Mouse (Mus musculus): ENCODE measurements around the gene Itprip. TPM values are rescaled to one million over a fixed set of nuclear protein-coding genes. Genes with fewer than 3 reads are reported as not detected.

Gene Itprip
- polyA plus RNA-seq, 2 experiments = 2.0 to 2.2 TPM

DNA sequence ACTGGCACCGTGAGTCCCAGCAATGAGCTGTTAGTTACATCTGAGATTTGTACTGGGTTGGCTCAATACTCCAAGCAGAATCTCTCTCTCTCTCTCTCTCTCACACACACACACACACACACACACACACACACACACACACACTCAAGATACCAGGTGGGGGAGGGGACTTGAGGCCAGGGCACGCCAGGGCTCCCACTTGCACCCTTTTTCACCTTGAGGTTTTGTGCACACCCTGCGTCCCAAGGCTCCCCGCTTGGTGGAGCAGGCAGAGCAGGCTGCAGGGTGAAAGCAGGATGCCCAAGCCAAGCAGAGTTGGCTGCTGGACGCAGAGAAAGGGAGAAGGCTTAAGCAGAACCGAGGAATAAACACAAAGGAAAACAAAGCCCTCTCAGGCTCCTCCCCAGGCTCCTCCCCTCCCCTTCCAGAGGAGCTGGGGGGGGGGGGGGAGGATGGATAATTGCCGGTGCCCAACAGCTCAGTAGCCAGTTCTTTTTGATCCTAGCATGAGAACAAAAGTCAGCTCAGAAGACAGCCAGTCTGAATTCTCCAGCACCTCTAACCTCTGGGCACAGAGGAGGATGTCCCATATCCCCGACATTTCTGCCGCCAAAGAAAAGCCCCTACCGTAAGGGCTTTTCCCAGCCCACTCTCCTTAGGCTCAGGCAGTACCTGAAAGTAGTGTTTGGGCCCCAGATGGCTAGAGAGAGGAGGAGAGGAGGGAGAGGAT lies 9.5 kb downstream of the Itprip start:
- Histone ChIP-seq H3K4me3 (ENCODE audit: insufficient read depth in 1 of 2, low read depth in 2 of 2, low read length in 2 of 2) (no peak overlapping the region), H3K36me3 (replicated peaks; ENCODE audit: control insufficient read depth, insufficient read depth, low read depth) (no peaks in the 10 kb centered on the region), H3K27me3 (ENCODE audit: control insufficient read depth, insufficient read depth, low read length) (no peaks in the 10 kb centered on the region), H3K4me2 (ENCODE audit: low read depth) (peak overlapping the region; percentile 39), H3K4me1 (replicated peaks; ENCODE audit: control insufficient read depth in 2 of 2, insufficient read depth in 2 of 2, low read length in 1 of 2) (peaks cover 19 to 34% of the 10 kb centered on the region in 2 experiments), H3K27ac (no peak overlapping the region), H3K9ac (replicated peaks) (peak overlapping the region; percentile 13; the same call in 1 of the 2 replicates), H3K9me3 (ENCODE audit: control insufficient read depth, low read length) (no peaks in the 10 kb centered on the region)
- 0 out of 2 replicates have a peak, but pooled peaks have one; percentile 17 for ATAC-seq (ENCODE audit: insufficient read depth)
- 20% methylated on average over 10 of the region's 10 CpGs for WGBS (ENCODE audit: insufficient replicate concordance)
- TF ChIP-seq CTCF (IDR thresholded peaks at IDR 0.05; ENCODE audit: low read depth) (no peak), EP300 (IDR thresholded peaks at IDR 0.05; ENCODE audit: low read depth) (no peak)
- no peak for DNase-seq (ENCODE audit: low read depth in 3 of 3, low spot score in 3 of 3)

DNA sequence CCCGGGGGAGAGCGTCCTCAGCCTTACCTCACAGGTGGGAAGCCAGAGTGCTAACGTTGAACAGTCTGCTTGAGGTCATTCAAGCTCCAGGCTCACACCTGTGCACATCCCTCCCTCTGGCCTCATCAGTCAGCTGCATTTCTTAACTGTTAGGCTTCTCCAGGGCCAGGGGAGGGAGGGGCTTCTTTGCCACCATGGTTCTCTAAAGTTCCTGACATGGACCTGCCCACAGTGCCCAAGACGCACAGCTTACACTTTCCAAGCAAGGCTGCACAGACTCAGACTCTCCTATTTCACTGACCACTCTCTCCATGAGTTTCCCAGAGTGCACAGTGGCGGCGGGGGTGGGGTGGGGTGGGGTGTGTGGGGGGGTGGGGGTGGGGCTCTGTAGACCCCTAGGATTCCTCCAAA lies 10.1 kb downstream of the Itprip start:
- H3K27ac ChIP-seq = no peak overlapping the region
- no peaks in the 10 kb centered on the region for H3K27me3 ChIP-seq (ENCODE audit: control insufficient read depth, insufficient read depth, low read length)
- peak overlapping the region; percentile 22 for H3K4me2 ChIP-seq (ENCODE audit: low read depth)
- no peak for DNase-seq (ENCODE audit: low read depth in 3 of 3, low spot score in 3 of 3)
- no peak overlapping the region for H3K9ac ChIP-seq (replicated peaks)
- no peaks in the 10 kb centered on the region for H3K36me3 ChIP-seq (replicated peaks; ENCODE audit: control insufficient read depth, insufficient read depth, low read depth)
- no peak for ATAC-seq (ENCODE audit: insufficient read depth)
- WGBS (ENCODE audit: insufficient replicate concordance) = 26% methylated on average over 6 of the region's 6 CpGs
- H3K4me1 ChIP-seq (replicated peaks; ENCODE audit: control insufficient read depth in 2 of 2, insufficient read depth in 2 of 2, low read length in 1 of 2) = peaks cover 19 to 34% of the 10 kb centered on the region in 2 experiments
- H3K4me3 ChIP-seq (ENCODE audit: insufficient read depth in 1 of 2, low read depth in 2 of 2, low read length in 2 of 2) = no peak overlapping the region
- TF ChIP-seq CTCF (IDR thresholded peaks at IDR 0.05; ENCODE audit: low read depth) (no peak), EP300 (IDR thresholded peaks at IDR 0.05; ENCODE audit: low read depth) (no peak)
- H3K9me3 ChIP-seq (ENCODE audit: control insufficient read depth, low read length) = no peaks in the 10 kb centered on the region

DNA sequence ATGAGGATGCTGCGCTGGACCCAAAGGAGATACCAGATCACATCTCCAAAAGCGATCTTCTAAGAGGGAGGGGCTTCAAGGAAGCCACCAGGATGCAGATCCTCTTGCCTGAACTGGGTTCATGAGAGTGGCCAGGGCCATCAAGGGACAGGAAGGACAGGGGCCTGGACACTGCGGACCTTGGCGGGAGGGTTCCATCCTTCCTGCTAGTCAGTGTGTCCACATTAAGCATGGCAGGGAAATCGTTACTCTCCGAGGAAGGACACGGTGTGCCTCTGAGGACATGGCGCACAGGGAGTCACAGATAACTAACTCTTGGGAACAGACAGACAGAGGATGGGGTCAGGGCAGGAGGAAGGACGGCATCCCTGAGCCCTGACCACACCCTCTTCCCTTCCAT lies 11.5 kb downstream of the Itprip start:
- no peak for TF ChIP-seq EP300 (IDR thresholded peaks at IDR 0.05; ENCODE audit: low read depth)
- TF ChIP-seq CTCF (IDR thresholded peaks at IDR 0.05; ENCODE audit: low read depth) = no peak
- no peak overlapping the region for H3K4me3 ChIP-seq (ENCODE audit: insufficient read depth in 1 of 2, low read depth in 2 of 2, low read length in 2 of 2)
- no peaks in the 10 kb centered on the region for H3K36me3 ChIP-seq (replicated peaks; ENCODE audit: control insufficient read depth, insufficient read depth, low read depth)
- H3K27ac ChIP-seq = no peak overlapping the region
- no peak for ATAC-seq (ENCODE audit: insufficient read depth)
- H3K4me1 ChIP-seq (replicated peaks; ENCODE audit: control insufficient read depth in 2 of 2, insufficient read depth in 2 of 2, low read length in 1 of 2) = peaks cover 19 to 34% of the 10 kb centered on the region in 2 experiments
- WGBS (ENCODE audit: insufficient replicate concordance) = 79% methylated on average over 9 of the region's 9 CpGs
- no peaks in the 10 kb centered on the region for H3K27me3 ChIP-seq (ENCODE audit: control insufficient read depth, insufficient read depth, low read length)
- H3K9ac ChIP-seq (replicated peaks) = no peak overlapping the region
- DNase-seq (ENCODE audit: low read depth in 3 of 3, low spot score in 3 of 3) = no peak
- no peak overlapping the region for H3K4me2 ChIP-seq (ENCODE audit: low read depth)
- no peaks in the 10 kb centered on the region for H3K9me3 ChIP-seq (ENCODE audit: control insufficient read depth, low read length)

DNA sequence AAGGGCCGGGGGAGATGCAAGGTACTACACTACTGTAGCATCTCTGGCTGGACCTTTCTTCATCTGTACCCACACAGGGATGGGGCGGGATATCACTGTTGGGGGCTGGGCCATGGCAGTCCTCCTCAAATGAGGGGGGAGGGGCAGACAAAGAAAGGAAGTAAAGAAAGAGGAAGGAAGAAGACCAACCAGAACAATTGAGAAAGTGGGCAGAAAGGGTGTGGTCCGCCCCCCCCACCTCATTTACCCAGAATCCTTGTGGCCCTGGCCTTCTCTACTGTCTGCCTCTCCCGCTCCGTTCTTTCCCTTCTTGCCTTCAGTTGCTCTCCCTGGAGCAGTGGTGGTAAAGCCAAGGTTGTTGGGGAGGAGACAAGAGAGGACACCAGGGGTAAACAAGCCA lies 13.5 kb downstream of the Itprip start:
- TF ChIP-seq CTCF (IDR thresholded peaks at IDR 0.05; ENCODE audit: low read depth) (no peak), EP300 (IDR thresholded peaks at IDR 0.05; ENCODE audit: low read depth) (no peak)
- H3K36me3 ChIP-seq (replicated peaks; ENCODE audit: control insufficient read depth, insufficient read depth, low read depth) = no peaks in the 10 kb centered on the region
- H3K4me1 ChIP-seq (replicated peaks; ENCODE audit: control insufficient read depth in 2 of 2, insufficient read depth in 2 of 2, low read length in 1 of 2) = peaks cover 16 to 30% of the 10 kb centered on the region in 2 experiments
- 59% methylated on average over 5 of the region's 5 CpGs for WGBS (ENCODE audit: insufficient replicate concordance)
- ATAC-seq (ENCODE audit: insufficient read depth) (no peak; the same call in 1 of the 2 replicates), DNase-seq (ENCODE audit: low read depth in 3 of 3, low spot score in 3 of 3) (no peak)
- no peak overlapping the region for H3K4me3 ChIP-seq (ENCODE audit: insufficient read depth in 1 of 2, low read depth in 2 of 2, low read length in 2 of 2)
- no peaks in the 10 kb centered on the region for H3K27me3 ChIP-seq (ENCODE audit: control insufficient read depth, insufficient read depth, low read length)
- no peak overlapping the region for H3K27ac ChIP-seq
- H3K9me3 ChIP-seq (ENCODE audit: control insufficient read depth, low read length) = no peaks in the 10 kb centered on the region
- no peak overlapping the region for H3K9ac ChIP-seq (replicated peaks)
- H3K4me2 ChIP-seq (ENCODE audit: low read depth) = no peak overlapping the region

DNA sequence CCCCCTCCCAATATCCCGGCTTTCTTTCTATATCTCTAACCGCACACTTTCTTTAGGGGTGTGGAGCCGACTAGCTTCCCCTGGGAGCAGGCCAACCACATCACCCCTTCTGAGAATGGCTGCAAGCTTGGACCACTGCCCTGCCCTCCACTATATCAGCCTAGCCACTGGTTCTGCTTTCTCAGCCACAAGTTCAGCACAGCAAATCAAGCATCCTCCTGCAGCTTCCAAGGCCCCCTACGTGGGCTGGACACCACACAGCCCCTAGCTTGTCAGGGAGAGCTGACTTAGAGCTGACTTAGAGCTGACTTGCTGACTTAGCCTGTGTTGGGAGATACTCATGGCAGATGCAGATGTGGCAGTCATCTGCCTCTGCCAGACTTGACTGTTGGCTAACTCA lies 14.0 kb downstream of the Itprip start:
- H3K27me3 ChIP-seq (ENCODE audit: control insufficient read depth, insufficient read depth, low read length) = no peaks in the 10 kb centered on the region
- no peak for TF ChIP-seq CTCF (IDR thresholded peaks at IDR 0.05; ENCODE audit: low read depth)
- no peak for TF ChIP-seq EP300 (IDR thresholded peaks at IDR 0.05; ENCODE audit: low read depth)
- no peak overlapping the region for H3K9ac ChIP-seq (replicated peaks)
- no peaks in the 10 kb centered on the region for H3K9me3 ChIP-seq (ENCODE audit: control insufficient read depth, low read length)
- DNase-seq (ENCODE audit: low read depth in 3 of 3, low spot score in 3 of 3) (no peak), ATAC-seq (ENCODE audit: insufficient read depth) (no peak)
- no peak overlapping the region for H3K4me3 ChIP-seq (ENCODE audit: insufficient read depth in 1 of 2, low read depth in 2 of 2, low read length in 2 of 2)
- no peaks in the 10 kb centered on the region for H3K36me3 ChIP-seq (replicated peaks; ENCODE audit: control insufficient read depth, insufficient read depth, low read depth)
- 48% methylated on average over 4 of the region's 4 CpGs for WGBS (ENCODE audit: insufficient replicate concordance)
- H3K27ac ChIP-seq = no peak overlapping the region
- H3K4me1 ChIP-seq (replicated peaks; ENCODE audit: control insufficient read depth in 2 of 2, insufficient read depth in 2 of 2, low read length in 1 of 2) = peaks cover 14 to 27% of the 10 kb centered on the region in 2 experiments
- no peak overlapping the region for H3K4me2 ChIP-seq (ENCODE audit: low read depth)
